ENCODE assay signal across 26 mouse cellular contexts in the genomic region with DNA sequence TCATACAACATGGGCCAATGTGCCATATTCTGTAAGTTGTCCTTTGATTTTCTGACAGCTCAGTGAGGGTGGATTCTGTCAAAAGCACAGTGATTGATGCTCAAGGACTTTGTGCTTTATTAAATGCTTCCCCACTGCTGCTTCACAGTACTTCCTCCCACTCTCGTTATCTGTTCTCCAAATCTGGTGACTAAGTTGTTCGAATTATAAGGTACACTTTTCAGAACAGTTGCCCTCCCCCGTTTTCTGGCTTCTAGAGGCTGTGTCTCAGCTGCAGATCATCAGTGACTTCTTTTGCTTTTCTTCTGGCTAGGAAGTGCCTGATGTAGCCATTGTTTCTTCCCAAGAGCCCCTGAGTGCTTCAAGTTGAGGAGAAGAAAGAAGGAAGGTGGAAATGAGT.
A peak's percentile ranks its signal among the peaks of the same experiment; 100 is the strongest.
DNase-seq lines count a peak whose midpoint lies in the region; ATAC-seq and TF ChIP-seq lines count a peak whose summit lies in the region.
"Had no signal": no experiment of that assay in that cellular context is flagged by ENCODE, and none has a peak within 500 bp of the region (broad histone marks: within the 10 kb centered on the region; RNA-seq: fewer than 3 reads in every experiment).

No protein-coding gene starts in this region.

- peak; percentile 70 for ATAC-seq in frontal cortex, adult (ENCODE audit: low TSS enrichment)
- ATAC-seq in erythroid progenitor cell, adult 5-6 weeks (replicated peaks; ENCODE audit: low FRiP score, poor library complexity, severe bottlenecking): no peak
- ATAC-seq: CD4-positive, CD25-positive, alpha-beta regulatory T cell, adult 4 months had no signal

- H3K4me3 ChIP-seq in layer of hippocampus, adult 2 months: no peak overlapping the region
- H3K4me3 ChIP-seq: embryonic facial prominence, embryonic 12.5 days; forebrain, embryonic 12.5 days; heart, adult 2 months; hindbrain, embryonic 13.5 days; kidney, embryonic 15.5 days; left cerebral cortex, adult 2 months; liver, embryonic 13.5 days; midbrain, embryonic 12.5 days; stomach, embryonic 15.5 days had no signal

- TF ChIP-seq CTCF in layer of hippocampus, adult 2 months (conservative IDR thresholded peaks at IDR 0.05): no peak

- intact Hi-C loops in left cerebral cortex, postnatal 14 days (cut with DNase I): no loop called here
- intact Hi-C loops in left cerebral cortex, postnatal 36 days (cut with DNase I): no loop called here

- peak overlapping the region; percentile 68 for H3K27ac ChIP-seq in layer of hippocampus, adult 2 months
- H3K27ac ChIP-seq: embryonic facial prominence, embryonic 12.5 days; forebrain, embryonic 12.5 days; heart, adult 2 months; hindbrain, embryonic 13.5 days; kidney, embryonic 15.5 days; left cerebral cortex, adult 2 months; liver, embryonic 13.5 days; midbrain, embryonic 12.5 days; stomach, embryonic 15.5 days had no signal

- DNase-seq in frontal cortex, postnatal 10 days (ENCODE audit: low spot score in 2 of 2): no peak
- DNase-seq in left cerebral cortex, postnatal 14 days (ENCODE audit: low spot score in 2 of 2): peak; percentile 7 to 10
- no peak for DNase-seq in left cerebral cortex, postnatal 36 days (ENCODE audit: low spot score in 2 of 2)
- peak; percentile 41 to 82 for DNase-seq in layer of hippocampus, adult 2 months (ENCODE audit: low spot score in 2 of 2)
- peak; percentile 59 for DNase-seq in telencephalon, adult 2 months (ENCODE audit: low read depth, low spot score)
- DNase-seq: adrenal gland, postnatal 36 days; cerebellum, adult 11-12 months; cerebellum, postnatal 14 days; gastrocnemius, postnatal 25 days; heart, adult 2 months; kidney, adult 11 months; kidney, postnatal 36 days; liver, embryonic 13.5 days; lung, embryonic 14.5 days; thymus, adult 18-20 months; thymus, postnatal 36 days had no signal

Comparison
In these comparisons a context has a peak if more than half of its experiments do, and no peak if none do; other contexts are left out.
1. DNase-seq: peak in left cerebral cortex, postnatal 14 days (2 of 2), layer of hippocampus, adult 2 months (2 of 2) and telencephalon, adult 2 months (single experiment); none in frontal cortex, postnatal 10 days (0 of 2) and left cerebral cortex, postnatal 36 days (0 of 2).